Mouse (Mus musculus): ENCODE results near the gene Adss. TPM values are rescaled to one million over a fixed set of nuclear protein-coding genes. Genes with fewer than 3 reads are reported as not detected.

Adss gene
- polyA plus RNA-seq, 1 experiment from 2014 or later = 128 TPM

DNA sequence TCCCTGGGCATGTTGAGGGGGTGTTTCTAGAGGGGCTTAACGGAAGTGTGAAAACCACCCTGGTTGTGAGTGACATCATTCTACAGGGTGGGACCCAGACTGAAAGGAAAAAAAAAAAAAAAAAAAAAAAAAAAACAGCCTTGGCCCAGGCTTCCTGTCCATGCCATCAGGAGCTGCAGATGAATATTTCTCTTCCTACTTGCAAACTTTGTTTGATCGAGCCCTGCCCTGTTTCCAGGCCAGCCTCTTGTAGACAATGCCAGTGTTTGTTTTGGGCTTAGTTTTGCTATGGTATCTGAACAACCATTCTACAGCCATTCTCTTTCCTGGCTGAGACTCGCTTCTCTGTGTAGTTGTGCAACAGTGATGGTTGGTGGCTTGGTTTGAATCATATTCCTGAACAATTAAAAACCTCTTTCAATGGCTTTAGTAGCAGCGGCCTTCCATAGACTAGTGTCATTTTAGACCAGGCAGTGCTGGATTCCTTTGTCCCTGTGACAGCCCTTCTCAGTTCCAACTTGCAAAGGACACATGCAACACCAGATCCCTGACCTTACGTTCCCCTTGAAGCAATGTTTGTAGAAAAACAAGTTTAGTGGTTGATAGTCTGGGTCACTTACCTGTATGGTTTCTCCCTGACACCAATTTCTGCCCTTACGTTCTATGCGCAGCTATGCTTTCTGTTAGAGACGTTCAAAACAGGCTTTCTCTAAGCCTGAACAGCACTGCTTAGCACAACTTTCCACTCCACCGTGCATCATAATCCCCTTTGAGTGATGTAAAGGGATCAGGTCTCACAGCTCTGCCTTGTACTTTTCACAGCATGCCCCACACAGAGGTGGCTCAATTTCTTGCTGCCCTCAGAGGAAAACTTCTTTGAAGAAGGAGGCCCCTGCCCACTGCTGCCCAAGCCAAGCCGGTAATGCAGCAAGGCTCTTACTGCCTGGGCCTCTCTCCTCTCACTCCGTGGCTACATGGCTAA, 67.0 kb downstream of the Adss start, which contains the start of gene 1700016C15Rik:
1700016C15Rik (plus strand) TSS at position 772 of the 982 bp plus-strand sequence.
- TF ChIP-seq CTCF (IDR thresholded peaks at IDR 0.05) = no peak
- CTCF ChIA-PET = interaction anchor here (0.6 kb wide), 1 partner anchor 186 kb away, joined by 3 read pairs; no protein-coding TSS in a partner anchor
- no peaks in the 10 kb centered on the region for H3K27me3 ChIP-seq
- DNase-seq (ENCODE audit: low read depth, low spot score) (no peak), ATAC-seq (peak; percentile 82)
- in situ Hi-C loops (cut with MboI; ENCODE audit: low pct_unique_long_range_greater_than_20kb) = no loop called here
- POLR2A ChIA-PET = interaction anchor here (0.8 kb wide), 1 partner anchor 10 kb away, joined by 3 read pairs; no protein-coding TSS in a partner anchor

DNA sequence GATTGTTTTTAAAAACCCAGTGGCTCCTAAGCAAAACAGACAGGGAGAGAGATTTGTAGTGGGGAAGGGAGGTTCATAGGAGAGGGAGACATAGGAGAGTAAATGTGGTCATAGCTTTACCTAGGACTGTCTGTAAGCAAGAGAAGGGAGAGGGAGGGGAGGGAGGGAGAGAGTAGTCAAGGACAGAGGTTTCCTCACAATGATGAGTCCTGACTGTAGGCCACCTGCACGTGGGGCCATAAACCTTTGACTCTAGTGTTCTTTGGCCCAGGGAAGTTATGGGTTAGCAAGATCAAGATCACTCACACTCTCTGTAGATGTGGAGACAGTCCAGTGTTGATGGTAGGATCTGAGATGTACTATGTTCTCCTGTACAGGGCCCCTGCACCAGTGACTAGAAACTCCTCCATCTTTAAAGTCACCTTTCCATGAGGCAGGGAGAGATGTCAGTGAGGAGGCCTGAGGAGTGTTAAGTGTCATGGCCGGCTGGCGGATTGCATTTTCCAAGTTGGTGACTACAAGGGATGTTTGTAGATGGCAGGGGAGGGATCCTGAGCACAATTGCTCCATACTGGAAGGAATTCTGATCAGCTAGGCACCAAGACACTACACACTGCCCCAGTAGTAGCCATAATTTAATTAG, 68.3 kb downstream of the Adss start:
- ChIA-PET CTCF (no interaction called here), POLR2A (no interaction called here)
- TF ChIP-seq CTCF (IDR thresholded peaks at IDR 0.05) = no peak
- DNase-seq (ENCODE audit: low read depth, low spot score) (no peak), ATAC-seq (no peak)
- in situ Hi-C loops (cut with MboI; ENCODE audit: low pct_unique_long_range_greater_than_20kb) = no loop called here
- H3K27me3 ChIP-seq = no peaks in the 10 kb centered on the region

DNA sequence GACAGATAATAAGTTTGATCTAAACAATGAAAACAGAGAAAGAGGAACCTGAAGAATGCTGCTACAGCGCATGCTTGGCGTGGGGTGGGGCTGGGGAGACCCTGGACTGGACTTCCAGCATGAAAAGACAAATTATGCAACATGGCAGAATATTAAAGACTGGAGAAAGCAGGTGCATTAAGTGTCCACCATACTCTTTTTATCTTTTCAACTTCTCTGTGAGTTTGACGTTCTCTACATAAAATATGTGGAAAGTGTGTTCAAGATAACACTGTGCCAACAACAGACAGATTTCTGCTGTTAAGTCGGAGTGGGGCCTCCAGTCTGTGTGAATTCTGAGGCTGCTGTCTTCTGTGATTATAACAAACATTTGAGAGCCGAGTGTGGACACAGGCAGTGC, 69.4 kb downstream of the Adss start:
- DNase-seq (ENCODE audit: low read depth, low spot score) (no peak), ATAC-seq (no peak)
- POLR2A ChIA-PET = no interaction called here
- no peak for TF ChIP-seq CTCF (IDR thresholded peaks at IDR 0.05)
- H3K27me3 ChIP-seq = no peaks in the 10 kb centered on the region
- in situ Hi-C loops (cut with MboI; ENCODE audit: low pct_unique_long_range_greater_than_20kb) = no loop called here
- CTCF ChIA-PET = interaction anchor here (1.2 kb wide), 1 partner anchor 9 kb away, joined by 3 read pairs; no protein-coding TSS in a partner anchor

DNA sequence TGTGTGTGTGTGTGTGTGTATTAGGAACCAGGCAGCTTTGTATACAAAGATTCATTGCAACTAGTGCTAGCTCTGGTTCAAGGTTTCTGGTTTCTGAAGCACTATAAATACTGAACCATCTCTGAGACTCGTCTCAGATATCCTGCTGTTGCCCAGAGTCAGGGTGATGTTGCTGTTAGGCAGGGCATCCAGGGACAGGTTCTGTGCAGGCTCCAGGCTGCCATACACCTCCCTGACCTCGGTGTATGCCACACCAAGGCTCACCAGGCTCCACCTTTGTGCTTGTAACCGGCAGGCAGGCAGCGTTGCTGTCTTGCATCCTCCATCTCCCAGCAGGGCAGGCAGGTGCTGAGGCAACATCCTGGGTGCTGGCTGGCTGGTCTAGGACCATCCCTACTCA, 72.5 kb downstream of the Adss start:
- H3K27me3 ChIP-seq = no peaks in the 10 kb centered on the region
- no peak for TF ChIP-seq CTCF (IDR thresholded peaks at IDR 0.05)
- ChIA-PET POLR2A (no interaction called here), CTCF (interaction anchor here (1.2 to 1.8 kb wide), 2 partner anchors 12 to 13 kb away, joined by 4 to 5 read pairs; no protein-coding TSS in a partner anchor)
- ATAC-seq = no peak
- DNase-seq (ENCODE audit: low read depth, low spot score) = no peak
- in situ Hi-C loops (cut with MboI; ENCODE audit: low pct_unique_long_range_greater_than_20kb) = no loop called here

DNA sequence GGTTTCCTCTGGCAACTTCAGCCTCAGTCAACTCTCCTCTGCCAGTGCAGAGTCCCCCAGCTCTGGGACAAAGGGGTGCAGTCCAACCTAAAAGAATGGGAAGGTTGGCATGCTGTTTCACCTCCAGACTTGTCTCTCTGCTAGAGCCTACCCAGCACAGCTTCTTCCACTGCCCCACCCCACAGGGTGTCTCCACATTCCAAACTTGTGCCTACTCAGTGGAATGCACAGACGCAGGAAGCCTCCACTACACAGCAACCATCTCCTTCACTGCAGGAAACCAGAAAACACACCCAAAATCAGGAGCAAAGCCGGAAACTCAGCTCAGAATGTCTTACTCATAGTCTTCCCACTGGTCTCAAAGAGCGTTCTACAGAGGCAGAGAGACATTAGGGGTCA, 77.3 kb downstream of the Adss start:
- DNase-seq (ENCODE audit: low read depth, low spot score) = no peak
- no peak for TF ChIP-seq CTCF (IDR thresholded peaks at IDR 0.05)
- in situ Hi-C loops (cut with MboI; ENCODE audit: low pct_unique_long_range_greater_than_20kb) = no loop called here
- peak; percentile 76 for ATAC-seq
- ChIA-PET CTCF (interaction anchor here (1.0 kb wide), 1 partner anchor 13 kb away, joined by 3 read pairs; no protein-coding TSS in a partner anchor), POLR2A (no interaction called here)
- no peaks in the 10 kb centered on the region for H3K27me3 ChIP-seq

DNA sequence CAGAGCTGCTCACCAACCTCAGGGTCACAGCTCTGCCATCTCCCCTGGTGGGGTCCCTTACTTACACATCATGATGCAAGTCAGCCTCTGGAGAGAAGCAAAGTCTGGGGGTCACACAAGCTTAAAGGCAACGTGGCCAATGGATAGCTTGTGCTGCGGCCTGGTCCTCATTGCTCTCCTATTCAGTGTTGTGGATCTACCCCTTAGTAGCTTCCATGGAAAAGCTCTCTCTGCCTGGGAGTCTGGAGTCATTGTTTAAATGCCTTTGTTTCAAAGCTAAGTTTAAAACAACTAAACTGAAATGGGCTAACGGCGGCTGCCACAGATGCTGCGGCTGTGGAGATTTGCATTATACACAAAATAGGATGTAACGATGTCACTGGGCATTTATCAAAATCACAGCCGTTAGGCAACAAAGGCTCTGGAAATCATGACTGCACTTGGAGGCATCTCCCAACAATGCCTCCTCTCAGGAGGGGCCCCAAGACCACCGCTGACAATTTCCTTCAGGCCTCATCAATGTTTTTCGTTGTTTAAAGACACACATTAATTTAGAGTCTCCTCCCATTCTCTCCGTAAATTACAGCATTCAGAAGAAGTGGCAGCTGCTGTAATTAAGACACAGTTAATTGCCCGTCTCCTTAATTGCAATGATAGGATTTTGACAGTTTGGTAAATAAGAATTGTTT, 77.8 kb downstream of the Adss start:
- H3K27me3 ChIP-seq = no peaks in the 10 kb centered on the region
- ATAC-seq (no peak), DNase-seq (ENCODE audit: low read depth, low spot score) (no peak)
- in situ Hi-C loops (cut with MboI; ENCODE audit: low pct_unique_long_range_greater_than_20kb) = no loop called here
- CTCF ChIA-PET = interaction anchor here (1.0 kb wide), 1 partner anchor 13 kb away, joined by 3 read pairs; no protein-coding TSS in a partner anchor
- no peak for TF ChIP-seq CTCF (IDR thresholded peaks at IDR 0.05)
- POLR2A ChIA-PET = no interaction called here

DNA sequence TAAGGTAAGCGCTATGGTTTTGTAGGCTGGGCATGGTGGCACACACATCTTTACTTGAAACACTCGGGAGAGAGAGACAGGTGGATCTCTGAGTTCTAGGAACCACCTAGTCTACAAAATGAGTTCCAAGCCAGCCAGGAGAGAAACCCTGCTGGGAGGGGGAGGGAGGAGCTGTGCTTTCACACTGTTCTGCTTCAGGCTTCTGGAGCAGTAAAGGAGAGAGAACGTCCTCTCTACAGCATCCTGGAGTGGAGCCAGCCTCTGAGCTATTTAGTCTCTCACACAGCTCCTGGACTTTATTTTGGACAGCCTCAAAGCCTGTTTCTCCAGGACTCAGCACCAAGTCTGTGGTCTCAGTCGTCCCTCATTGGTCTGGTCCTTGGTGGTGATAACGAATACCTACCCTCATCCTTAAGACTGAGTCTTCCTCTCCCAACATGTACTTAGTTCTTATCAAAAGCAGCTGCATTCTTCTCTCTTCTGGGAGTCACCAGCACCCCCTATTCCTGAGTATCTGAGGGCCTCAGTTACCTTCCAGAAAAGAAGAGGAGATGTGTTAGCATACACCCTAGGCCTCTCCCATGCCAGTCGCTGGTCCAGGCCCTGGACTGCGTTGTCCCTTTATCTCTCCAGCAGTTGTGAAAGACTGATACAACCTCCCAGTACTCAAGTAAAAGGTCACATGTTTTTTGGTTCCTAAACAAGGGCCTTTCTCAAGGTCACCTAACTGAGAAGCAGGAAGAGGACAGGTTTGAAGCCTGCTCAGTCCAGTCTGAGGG, 79.1 kb downstream of the Adss start:
- H3K27me3 ChIP-seq = no peaks in the 10 kb centered on the region
- ATAC-seq (no peak), DNase-seq (ENCODE audit: low read depth, low spot score) (no peak)
- in situ Hi-C loops (cut with MboI; ENCODE audit: low pct_unique_long_range_greater_than_20kb) = no loop called here
- CTCF ChIA-PET = interaction anchor here (1.9 kb wide), 1 partner anchor 19 kb away, joined by 6 read pairs; no protein-coding TSS in a partner anchor
- POLR2A ChIA-PET = no interaction called here
- TF ChIP-seq CTCF (IDR thresholded peaks at IDR 0.05) = no peak

DNA sequence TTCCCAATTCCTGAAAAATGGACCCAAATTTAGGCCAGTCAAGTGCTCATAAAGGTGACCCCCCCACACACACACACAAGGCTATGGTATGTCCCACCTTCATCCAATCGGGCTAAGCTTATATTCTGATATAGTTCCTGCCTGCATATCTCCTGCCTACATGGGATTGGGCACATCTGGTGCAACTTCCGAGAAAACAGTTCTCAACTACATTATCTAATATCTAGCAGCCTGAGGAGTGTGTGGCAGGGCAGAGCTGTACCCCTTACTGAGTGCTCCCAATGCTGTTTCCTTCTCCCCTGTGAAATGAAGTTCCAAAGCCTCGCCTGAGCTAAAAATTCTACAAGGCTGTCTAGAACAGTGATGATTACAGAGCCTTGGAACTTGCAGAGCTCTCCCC, 79.9 kb downstream of the Adss start:
- TF ChIP-seq CTCF (IDR thresholded peaks at IDR 0.05) = no peak
- ChIA-PET POLR2A (interaction anchor here (0.5 kb wide), 1 partner anchor 22 kb away, joined by 3 read pairs; no protein-coding TSS in a partner anchor), CTCF (interaction anchor here (1.4 to 1.9 kb wide), 2 partner anchors 12 to 19 kb away, joined by 3 to 6 read pairs; no protein-coding TSS in a partner anchor)
- in situ Hi-C loops (cut with MboI; ENCODE audit: low pct_unique_long_range_greater_than_20kb) = no loop called here
- no peak for ATAC-seq
- no peak for DNase-seq (ENCODE audit: low read depth, low spot score)
- no peaks in the 10 kb centered on the region for H3K27me3 ChIP-seq

DNA sequence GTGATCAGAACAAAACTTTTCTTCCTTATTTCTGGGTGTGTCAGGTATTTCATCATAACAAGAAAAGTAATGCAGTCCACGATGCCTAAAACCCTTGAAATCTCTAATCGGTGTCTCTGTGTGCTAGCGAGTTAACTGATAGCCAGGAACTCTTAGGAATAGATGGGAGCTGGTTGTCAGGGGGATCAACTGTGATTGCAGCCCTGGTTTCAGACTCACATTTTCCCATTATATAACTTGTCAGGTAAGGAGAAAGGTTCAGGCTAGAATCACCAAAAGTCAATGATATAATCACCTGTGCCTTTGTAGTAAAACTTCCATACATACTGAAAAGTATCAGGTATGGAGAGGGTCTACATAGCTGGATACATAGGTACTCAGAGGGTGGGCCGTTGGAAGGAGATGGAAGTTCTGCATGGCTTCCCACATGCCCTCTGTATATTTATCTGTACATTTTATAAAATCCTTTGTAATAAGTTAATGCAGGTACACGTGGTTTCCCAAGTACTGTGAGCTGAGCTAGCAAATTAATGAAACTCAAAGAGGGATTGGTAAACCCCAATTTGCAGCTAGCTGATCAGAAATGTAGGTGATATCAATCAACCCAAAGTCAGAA, 81.8 kb downstream of the Adss start:
- ChIA-PET POLR2A (no interaction called here), CTCF (no interaction called here)
- ATAC-seq = no peak
- in situ Hi-C loops (cut with MboI; ENCODE audit: low pct_unique_long_range_greater_than_20kb) = loop anchor here (5.0 kb wide), 1 partner anchor 78 kb away; no protein-coding TSS in a partner anchor
- no peak for DNase-seq (ENCODE audit: low read depth, low spot score)
- no peaks in the 10 kb centered on the region for H3K27me3 ChIP-seq
- no peak for TF ChIP-seq CTCF (IDR thresholded peaks at IDR 0.05)
